Mouse (Mus musculus) inflammation-experienced regulatory T-cells, adult 6 months (primary cell): Measurements from ENCODE around the gene Actr2. TPM values are rescaled to one million over a fixed set of nuclear protein-coding genes. Genes with fewer than 3 reads are reported as not detected.
"Not testable (repeated sequence)": the region's sequence is repeated elsewhere in the genome, so short reads cannot be mapped to it uniquely, and the experiment has no call there.

ENCODE experiments used
- ATAC-seq: one replicate; pipeline ENCODE4 v1.8.0; 2017
- polyA plus RNA-seq, 3 experiments: library from polyadenylated mRNA; unstranded; fragments of 100-300 nt; shearing (Covaris generic); gene quantifications; one replicate each; pipeline ENCODE4 v1.2.1; 2017

Actr2 gene
- 100 to 1,000 TPM; 447 to 709 (median 528) TPM for polyA plus RNA-seq

DNA sequence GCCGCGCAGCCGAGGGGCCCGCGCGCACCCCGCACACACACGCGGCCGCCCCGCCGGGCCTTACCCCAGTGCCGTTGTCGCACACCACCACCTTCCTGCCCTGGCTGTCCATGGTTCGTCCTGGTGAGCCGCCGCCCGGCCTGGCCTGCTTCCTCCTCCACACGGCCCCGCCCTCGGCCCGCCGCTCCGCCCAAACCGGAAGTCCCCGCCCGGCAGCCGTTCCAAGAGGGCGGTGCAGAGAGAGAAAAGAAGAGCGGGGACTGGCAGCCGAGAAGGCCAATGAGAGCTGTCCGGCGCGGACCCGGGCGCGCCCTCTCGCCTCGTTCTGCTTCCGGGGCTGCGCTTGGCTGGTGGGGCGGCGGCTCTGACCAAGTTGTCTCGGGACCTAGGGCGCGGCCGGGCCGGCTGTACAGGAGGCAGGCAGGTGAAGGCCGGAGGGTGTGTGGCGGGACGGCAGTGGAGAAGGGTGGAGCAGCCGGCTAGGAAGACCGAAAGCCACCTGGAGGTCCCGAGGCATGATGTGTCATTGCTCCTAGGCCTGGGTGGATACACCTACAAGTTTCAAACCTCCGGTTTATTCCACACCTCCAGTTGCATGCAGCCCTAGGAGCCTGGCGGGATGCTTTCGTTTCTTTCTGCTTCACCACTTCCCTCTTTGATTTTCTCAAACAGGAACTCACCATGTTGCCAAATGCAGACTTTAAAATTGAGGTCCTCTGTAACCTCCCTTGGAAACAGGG is at the start of gene Actr2:
Gene Actr2 (minus strand): TSS at position 173 of the 740 bp plus-strand sequence.
- ATAC-seq, result peak; percentile 92

DNA sequence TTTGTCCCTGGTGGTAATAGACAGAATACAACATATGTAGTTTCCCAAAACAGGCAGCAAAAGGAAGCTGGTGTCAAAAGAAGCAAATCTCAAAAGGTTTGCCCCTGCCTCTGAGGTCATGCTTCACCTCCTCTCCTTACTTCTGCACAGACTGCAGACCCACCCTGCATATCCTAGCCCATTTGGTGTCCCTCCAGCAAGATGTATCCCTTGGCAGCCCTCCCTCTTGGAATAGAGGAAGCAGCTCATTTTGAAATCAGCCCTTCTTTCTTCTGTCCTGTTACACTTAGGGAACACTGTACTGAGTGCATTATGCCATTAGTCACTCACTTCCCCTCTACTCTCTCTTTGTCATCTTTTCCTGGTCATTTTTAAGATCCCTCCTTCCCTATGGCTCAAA is 46.2 kb upstream of the Actr2 start:
- ATAC-seq, result no peak

DNA sequence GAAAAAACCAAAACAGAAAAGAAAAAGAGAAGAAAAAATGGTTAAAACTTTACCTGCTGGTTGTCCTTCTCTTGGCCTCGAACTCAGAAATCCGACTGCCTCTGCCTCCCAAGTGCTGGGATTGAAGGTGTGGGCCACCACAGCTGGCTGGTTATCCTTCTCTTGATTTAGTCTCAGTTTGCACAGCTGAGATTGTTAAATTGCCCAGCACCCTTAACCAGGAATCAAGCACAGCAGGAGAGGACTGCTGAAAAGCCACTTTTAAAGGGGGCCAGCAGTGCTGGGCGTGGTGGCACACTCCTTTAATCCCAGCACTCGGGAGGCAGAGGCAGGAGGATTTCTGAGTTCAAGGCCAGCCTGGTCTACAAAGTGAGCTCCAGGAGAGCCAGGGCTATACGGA is 40.8 kb upstream of the Actr2 start:
- not testable (repeated sequence) for ATAC-seq

GRCm38 (mm10) chr11:20152107-20152901 is 39.6 kb upstream of the Actr2 start:
- no peak for ATAC-seq

DNA sequence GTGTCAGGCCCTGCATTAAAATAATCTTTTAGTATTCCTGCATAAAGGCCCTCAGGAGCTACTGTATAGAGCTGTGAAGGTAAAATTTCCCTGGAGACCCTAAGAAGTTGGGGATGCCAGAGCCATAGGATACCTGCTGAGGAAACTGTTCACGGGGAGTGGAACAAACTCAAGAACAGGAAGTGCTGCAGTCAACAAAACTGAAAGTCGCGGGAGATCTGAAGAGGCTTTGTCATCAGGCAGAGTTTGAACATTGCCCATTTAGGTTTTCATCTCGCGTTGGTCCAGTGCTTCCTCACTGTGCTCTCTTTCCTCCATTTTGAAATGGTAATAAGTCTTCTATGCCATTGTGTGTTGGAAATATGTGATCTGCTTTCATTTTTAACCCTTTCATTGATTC is 38.6 kb upstream of the Actr2 start:
- ATAC-seq, result no peak

DNA sequence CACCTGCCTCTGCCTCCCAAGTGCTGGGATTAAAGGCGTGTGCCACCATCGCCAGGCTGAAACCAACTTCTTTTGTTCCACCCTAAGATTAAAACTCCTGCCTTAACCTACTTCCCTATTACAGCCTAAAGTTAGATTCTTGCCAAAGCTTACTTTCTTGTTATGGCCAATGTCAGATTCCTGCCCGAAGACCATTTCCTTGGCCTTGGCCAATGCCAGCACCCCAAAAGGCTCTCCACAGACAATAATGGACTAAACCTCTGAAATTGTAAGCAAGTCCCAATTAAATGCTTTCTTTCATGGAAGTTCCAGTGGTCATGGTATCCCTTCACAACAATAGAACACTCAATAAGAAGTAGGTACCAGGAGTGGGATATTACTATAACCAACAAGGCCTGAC is 37.2 kb upstream of the Actr2 start:
- no peak for ATAC-seq

GRCm38 (mm10) chr11:20145383-20145782 is 32.7 kb upstream of the Actr2 start:
- no peak for ATAC-seq

DNA sequence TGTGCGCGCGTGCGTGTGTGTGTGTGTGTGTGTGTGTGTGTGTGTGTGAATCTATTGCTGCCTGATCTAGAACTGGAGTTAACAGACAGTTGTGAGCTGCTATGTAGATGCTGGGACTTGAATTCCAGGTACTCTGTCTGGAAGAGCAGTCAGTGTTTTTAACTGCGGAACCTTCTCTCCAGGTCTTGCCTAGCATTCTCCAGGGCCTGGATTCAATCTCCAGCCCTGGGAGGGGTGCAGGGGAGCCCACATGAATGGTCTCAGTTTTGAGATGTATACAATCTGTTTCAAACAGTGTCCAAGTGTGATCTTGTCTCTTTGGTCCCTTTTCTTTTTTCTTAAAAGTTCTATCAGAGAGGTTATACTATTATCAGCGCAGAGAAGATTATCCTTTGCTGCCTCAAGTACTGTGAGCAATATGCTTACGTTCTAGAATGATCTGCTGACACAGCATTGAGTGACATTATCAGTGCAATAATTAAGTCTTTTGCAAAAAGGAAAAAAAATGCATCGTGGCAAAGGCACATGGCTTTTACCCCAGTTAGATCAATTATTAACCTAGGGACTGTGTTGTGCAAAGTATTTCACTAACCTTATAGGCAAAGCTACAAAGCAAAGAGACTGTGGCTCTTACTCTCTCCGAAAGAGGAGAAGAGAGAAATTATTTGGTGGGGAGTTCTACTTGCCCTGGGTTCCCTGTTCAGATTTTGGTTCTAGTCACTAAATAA is 32.0 kb upstream of the Actr2 start:
- ATAC-seq, result no peak

DNA sequence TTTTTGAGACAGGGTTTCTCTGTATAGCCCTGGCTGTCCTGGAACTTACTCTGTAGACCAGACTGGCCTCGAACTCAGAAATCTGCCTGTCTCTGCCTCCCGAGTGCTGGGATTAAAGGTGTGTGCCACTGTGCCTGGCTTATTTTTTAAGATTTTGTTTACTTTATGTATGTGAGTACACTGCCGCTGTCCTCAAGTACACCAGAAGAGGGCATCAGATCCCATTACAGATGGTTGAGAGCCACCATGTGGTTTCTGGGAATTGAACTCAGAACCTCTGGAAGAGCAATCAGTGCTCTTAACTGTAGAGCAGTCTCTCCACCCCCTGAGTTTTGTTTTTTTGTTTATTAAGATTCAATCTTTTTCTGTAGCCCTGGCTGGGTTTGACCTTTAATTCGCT is 31.0 kb upstream of the Actr2 start:
- not testable (repeated sequence) for ATAC-seq

GRCm38 (mm10) chr11:20142516-20142915 is 29.8 kb upstream of the Actr2 start:
- ATAC-seq, result no peak

DNA sequence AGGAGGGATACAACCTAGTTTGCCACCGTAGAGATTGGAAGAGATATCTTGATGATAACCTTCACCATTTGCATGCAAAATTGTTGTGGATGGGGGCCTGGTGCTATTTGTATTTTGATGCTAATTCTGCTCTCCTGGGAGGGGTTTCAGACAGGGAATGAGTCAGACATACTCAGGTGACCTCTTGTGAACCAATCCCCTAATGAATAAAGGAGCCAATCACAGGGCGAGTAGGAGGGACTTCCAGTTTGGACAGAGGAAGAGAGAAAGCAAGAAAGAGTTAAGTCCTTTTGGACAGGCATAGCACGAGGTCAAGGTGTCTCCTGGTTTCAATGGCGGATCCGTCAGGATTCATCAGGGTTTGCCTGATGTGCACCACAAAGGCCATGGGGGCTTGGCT is 27.6 kb upstream of the Actr2 start:
- ATAC-seq, result no peak

- ATAC-seq, result no peak
Measured at GRCm38 (mm10) chr11:20139711-20140110, 27.0 kb upstream of the Actr2 start.

- no peak for ATAC-seq
Measured at GRCm38 (mm10) chr11:20138498-20139208, 25.9 kb upstream of the Actr2 start.

DNA sequence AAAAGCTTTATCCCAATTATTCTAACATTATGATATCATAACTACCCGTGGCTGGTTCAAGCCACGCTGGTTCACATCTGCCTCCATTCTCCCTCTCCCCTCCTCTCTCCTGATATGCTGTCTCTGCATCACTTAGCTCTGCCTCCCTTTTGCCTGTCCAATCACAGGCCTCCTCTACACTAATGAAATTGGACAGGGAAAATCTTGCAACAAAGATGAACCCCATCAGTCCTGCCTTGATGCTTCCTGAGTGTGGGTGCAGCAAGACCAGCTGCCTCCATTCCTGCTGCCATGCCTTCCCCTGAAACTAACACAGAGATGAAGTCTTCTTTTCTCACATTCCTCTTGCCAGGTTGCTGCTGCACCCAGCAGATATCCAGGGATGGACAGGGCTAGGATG is 25.2 kb upstream of the Actr2 start:
- ATAC-seq, result no peak

DNA sequence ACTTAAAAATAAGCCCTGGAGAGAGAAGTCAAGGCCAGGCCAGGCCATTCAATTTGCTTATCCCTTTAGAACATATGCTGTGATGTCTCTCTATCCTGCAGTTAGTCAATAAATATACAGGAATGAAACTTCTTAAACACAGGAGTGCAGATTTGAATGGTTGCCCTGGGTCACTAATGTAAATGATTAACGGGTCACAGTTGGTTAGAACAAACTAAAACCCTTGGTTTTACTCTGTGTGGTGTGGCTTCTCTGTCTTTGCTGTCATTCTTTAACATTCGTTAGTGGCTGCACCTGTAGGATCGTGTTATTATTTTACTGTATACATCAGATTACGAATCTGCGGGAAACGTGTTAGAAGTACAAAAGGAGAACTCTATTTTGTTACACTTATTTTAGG is 23.6 kb upstream of the Actr2 start:
- no peak for ATAC-seq

- not testable (repeated sequence) for ATAC-seq
Measured at GRCm38 (mm10) chr11:20134869-20135268, 22.2 kb upstream of the Actr2 start.

- no peak for ATAC-seq
Measured at GRCm38 (mm10) chr11:20133721-20134120, 21.0 kb upstream of the Actr2 start.

GRCm38 (mm10) chr11:20132955-20133562 is 20.3 kb upstream of the Actr2 start:
- peak; percentile 96 for ATAC-seq

DNA sequence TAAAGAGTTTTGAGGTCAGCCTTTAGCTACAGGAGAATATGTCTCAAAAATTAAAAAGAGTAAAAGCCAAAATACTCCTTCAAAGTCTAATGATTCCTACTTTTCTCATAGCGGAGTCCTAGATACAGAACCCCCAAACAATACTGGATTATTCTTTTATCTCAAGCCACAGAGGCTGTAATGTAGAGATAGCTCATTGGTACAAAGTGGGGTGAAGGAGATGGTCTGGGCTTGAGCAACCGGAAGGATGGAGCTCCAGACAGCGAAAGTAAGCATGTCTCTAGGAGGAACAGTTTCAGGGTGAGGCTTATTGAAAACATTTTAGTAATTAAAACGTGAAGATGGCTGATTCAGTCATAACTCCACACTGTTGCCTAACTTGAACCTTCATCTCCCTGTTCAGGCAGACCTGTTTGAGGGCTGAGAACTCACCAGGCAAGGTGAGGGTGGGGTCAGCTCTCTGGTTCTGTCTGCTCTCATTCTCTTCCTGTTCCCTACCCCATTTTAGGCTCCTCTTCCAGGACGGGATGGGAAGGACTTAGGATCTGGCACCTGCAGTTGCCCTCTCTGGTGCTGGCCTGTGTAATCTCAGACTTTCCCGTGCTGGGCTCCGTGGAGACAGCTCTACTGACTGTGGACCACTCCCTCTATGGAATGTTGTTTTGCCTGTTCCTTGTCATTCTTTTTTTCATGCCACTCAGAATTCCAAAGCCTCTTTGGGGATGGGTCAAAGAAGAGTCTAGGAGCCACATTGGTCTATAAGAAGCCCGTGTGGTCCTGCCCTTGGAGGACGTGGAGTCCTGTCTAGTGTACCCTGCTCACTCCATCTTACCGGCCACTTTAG is 14.2 kb upstream of the Actr2 start:
- no peak for ATAC-seq

DNA sequence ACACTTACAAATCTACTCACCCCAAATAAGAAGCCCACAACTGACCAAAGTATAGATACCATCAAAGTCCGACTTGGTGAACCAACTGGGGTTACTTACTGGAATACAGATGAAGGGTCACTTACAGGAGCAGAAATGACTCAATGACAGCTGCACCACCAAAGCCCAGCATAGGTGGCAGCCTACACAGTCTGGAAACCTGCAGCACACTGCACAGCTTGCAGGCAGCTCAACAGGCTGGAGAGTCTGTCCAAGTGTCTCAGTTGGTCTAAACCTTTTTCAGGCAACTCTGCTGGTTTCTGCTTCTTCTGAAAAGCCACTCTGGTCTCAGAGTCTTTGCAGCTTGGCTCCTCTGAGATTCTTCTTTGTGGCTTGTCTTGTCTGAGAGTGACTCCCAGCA is 12.7 kb upstream of the Actr2 start:
- ATAC-seq, result no peak

GRCm38 (mm10) chr11:20116701-20117100 is 4.0 kb upstream of the Actr2 start:
- no peak for ATAC-seq
